Mouse (Mus musculus): ENCODE measurements at regions not wholly inside any gene's neighbourhood (a gene's known extent, or its start where the extent isn't known, plus 50 kb on each side); places are given as distances from the start of the nearest gene placed in this dataset.

DNA sequence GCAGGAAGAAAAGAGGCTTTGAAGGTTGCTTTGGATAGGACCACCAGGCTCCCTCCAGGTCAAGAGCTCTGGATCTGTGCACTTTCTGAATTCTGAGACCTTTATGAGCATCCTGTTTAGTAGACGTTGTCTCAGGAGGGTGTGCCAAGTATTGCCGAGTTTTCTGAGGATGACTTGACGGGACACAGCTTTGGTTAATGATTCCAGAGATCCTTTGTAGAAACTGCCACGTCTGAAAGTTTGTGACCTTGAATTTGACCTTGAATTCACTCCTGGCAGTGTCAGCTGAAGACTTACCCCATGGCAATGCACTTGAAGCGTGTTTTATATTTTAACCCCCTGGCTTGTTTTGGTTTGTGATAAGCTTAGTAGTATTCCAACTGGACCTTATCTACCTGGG is 58.0 kb upstream of the Ercc6l2 start:
- no peak for DNase-seq (ENCODE audit: low spot score in 2 of 2)

DNA sequence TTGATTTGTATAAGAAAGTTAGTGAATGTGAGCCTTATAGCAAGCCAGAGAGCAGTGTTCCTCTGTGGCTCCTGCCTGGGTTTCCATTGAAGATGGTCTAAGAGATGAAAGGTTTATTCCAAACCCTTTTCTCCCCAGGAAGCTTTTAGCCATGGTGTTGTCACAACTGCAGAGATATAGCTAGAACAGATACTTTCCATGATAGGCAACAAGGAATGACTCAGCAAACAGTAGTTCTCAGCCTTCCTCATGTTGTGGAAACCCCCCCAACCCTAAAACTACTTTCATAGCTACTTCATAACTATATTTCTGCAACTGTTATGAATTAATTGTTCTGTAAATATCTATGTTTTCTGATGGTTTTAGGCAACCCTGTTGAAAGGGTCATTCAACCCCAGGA is 53.5 kb upstream of the Ercc6l2 start:
- DNase-seq (ENCODE audit: low spot score in 2 of 2) = no peak
